Comparison of ENCODE assay signal across 8 mouse cellular contexts in the genomic region with DNA sequence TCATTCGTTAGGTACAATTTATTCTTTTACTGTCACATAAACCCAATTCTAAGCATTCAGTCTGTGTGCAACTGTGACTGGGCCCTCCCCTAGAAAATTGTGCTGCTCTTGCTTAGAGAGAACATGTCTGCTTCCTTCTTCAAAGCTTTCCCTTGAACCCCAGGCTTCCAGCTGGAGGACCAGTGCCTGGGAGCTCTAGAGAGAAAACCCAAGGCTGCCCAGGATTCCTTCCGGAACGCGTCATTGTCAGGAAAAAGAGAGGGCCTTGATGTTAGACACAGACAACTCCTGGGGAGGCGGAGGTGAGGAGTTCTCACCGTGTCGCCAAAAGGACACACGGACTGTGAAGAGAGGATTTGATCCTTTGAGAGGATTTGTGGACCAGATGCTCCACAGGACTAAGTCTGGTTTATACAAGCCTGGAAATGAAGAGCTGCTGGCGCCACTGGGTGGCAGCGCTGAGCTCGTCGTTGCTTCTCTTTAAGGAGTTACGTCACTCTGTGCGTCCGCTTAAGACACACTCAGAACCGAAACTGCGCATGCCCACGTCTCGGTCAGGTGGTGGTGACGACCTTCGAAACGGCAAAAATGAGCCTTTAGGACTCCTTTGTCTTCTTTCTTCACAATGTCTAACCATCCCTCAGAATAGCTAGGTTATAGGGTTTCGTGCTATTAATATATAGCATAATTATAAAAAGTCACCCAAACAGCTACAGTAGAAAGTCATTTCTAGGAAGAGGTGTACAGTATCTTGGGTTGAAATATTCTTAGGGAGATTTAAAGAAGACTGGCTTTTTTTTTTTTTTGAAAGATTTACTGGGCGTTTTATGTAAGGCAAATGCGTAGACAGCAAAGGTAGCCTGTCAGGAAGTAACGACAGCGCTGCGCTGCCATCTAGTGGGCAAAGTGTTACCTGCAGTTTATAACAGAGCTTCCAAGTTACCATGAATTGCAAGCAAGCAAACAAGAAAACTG. TPM values are rescaled to one million over a fixed set of nuclear protein-coding genes. Genes with fewer than 3 reads are reported as not detected.
DNase-seq lines count a peak whose midpoint lies in the region; ATAC-seq and TF ChIP-seq lines count a peak whose summit lies in the region.

No protein-coding gene starts in this region.

- 9% methylated on average over 28 of the region's 28 CpGs for WGBS in forebrain, embryonic 12.5 days
- WGBS in heart, postnatal 0 days: 6% methylated on average over 28 of the region's 28 CpGs
- 6% methylated on average over 28 of the region's 28 CpGs for WGBS in liver, embryonic 16.5 days (ENCODE audit: insufficient replicate concordance)
- 8% methylated on average over 28 of the region's 28 CpGs for WGBS in neural tube, embryonic 13.5 days

- peak; percentile 94 for ATAC-seq in forebrain, embryonic 12.5 days (ENCODE audit: low FRiP score)
- peak; percentile 94 for ATAC-seq in heart, postnatal 0 days (ENCODE audit: insufficient read depth, low read depth)
- peak; percentile 96 for ATAC-seq in liver, embryonic 16.5 days (ENCODE audit: low read depth)
- ATAC-seq in neural tube, embryonic 13.5 days (ENCODE audit: low read depth): peak; percentile 91

- H3K4me1 ChIP-seq in E14TG2a.4 (replicated peaks; ENCODE audit: low read depth, low read length): peaks cover 23% of the 10 kb centered on the region
- peaks cover 16% of the 10 kb centered on the region for H3K4me1 ChIP-seq in forebrain, embryonic 12.5 days
- peaks cover 4% of the 10 kb centered on the region; the same call in 1 of the 2 replicates for H3K4me1 ChIP-seq in heart, postnatal 0 days (ENCODE audit: control insufficient read depth, insufficient read depth)
- H3K4me1 ChIP-seq in liver, embryonic 16.5 days (ENCODE audit: control insufficient read depth, low read depth, low read length): peaks cover 5% of the 10 kb centered on the region
- peaks cover 17% of the 10 kb centered on the region for H3K4me1 ChIP-seq in neural tube, embryonic 13.5 days (replicated peaks)
- peaks cover 4% of the 10 kb centered on the region for H3K4me1 ChIP-seq in testis, adult 2 months (ENCODE audit: control insufficient read depth, insufficient read depth, low read length)

- peak; percentile 48 for TF ChIP-seq CTCF in E14TG2a.4 (conservative IDR thresholded peaks at IDR 0.05; ENCODE audit: low read length)
- TF ChIP-seq CTCF in heart, postnatal 0 days (IDR thresholded peaks at IDR 0.05; ENCODE audit: low read depth): peak; percentile 82
- TF ChIP-seq CTCF in testis, adult 2 months (IDR thresholded peaks at IDR 0.05; ENCODE audit: control insufficient read depth, insufficient read depth, insufficient replicate concordance, low read depth, low read length): peak; percentile 78; the same call in 1 of the 2 replicates

- H3K27me3 ChIP-seq in E14TG2a.4 (ENCODE audit: insufficient read depth, low read length): no peaks in the 10 kb centered on the region
- H3K27me3 ChIP-seq in forebrain, embryonic 12.5 days: 0 out of 2 replicates have a peak, but pooled peaks cover 3% of the 10 kb centered on the region
- H3K27me3 ChIP-seq in heart, postnatal 0 days (ENCODE audit: control insufficient read depth, insufficient read depth, low read length): no peaks in the 10 kb centered on the region
- H3K27me3 ChIP-seq in liver, embryonic 16.5 days (ENCODE audit: control insufficient read depth, insufficient read depth, low read depth, low read length): no peaks in the 10 kb centered on the region
- H3K27me3 ChIP-seq in neural tube, embryonic 13.5 days: no peaks in the 10 kb centered on the region
- H3K27me3 ChIP-seq in testis, adult 2 months (ENCODE audit: control insufficient read depth, insufficient read depth, low read length): no peaks in the 10 kb centered on the region

- peak overlapping the region; percentile 80 for H3K27ac ChIP-seq in forebrain, embryonic 12.5 days
- H3K27ac ChIP-seq in heart, postnatal 0 days (ENCODE audit: low read depth): peak overlapping the region; percentile 95
- H3K27ac ChIP-seq in liver, embryonic 16.5 days (ENCODE audit: low read length): peak overlapping the region; percentile 84
- H3K27ac ChIP-seq in neural tube, embryonic 13.5 days (replicated peaks): peak overlapping the region; percentile 90
- peak overlapping the region; percentile 50 for H3K27ac ChIP-seq in testis, adult 2 months (ENCODE audit: control insufficient read depth, insufficient read depth, low read depth, low read length)

- H3K4me2 ChIP-seq in forebrain, embryonic 12.5 days: peak overlapping the region; percentile 48
- peak overlapping the region; percentile 54 for H3K4me2 ChIP-seq in heart, postnatal 0 days (ENCODE audit: low read depth, low read length)
- peak overlapping the region; percentile 56 for H3K4me2 ChIP-seq in liver, embryonic 16.5 days (ENCODE audit: low read depth, low read length)
- peak overlapping the region; percentile 53 for H3K4me2 ChIP-seq in neural tube, embryonic 13.5 days

- no peaks in the 10 kb centered on the region for H3K36me3 ChIP-seq in E14TG2a.4 (ENCODE audit: insufficient read depth, low read length)
- no peaks in the 10 kb centered on the region for H3K36me3 ChIP-seq in forebrain, embryonic 12.5 days (replicated peaks)
- no peaks in the 10 kb centered on the region for H3K36me3 ChIP-seq in heart, postnatal 0 days (replicated peaks; ENCODE audit: control insufficient read depth, insufficient read depth, low read length)
- H3K36me3 ChIP-seq in liver, embryonic 16.5 days (ENCODE audit: control insufficient read depth, insufficient read depth): no peaks in the 10 kb centered on the region
- H3K36me3 ChIP-seq in neural tube, embryonic 13.5 days: no peaks in the 10 kb centered on the region
- no peaks in the 10 kb centered on the region for H3K36me3 ChIP-seq in testis, adult 2 months (ENCODE audit: control insufficient read depth, insufficient read depth, low read length)

- TF ChIP-seq POLR2A in testis, adult 2 months (IDR thresholded peaks at IDR 0.05; ENCODE audit: control insufficient read depth, low read depth, low read length): peak; percentile 91; the same call in 1 of the 2 replicates

- H3K9me3 ChIP-seq in E14TG2a.4 (ENCODE audit: low read length): no peaks in the 10 kb centered on the region
- no peaks in the 10 kb centered on the region for H3K9me3 ChIP-seq in forebrain, embryonic 12.5 days
- no peaks in the 10 kb centered on the region for H3K9me3 ChIP-seq in heart, postnatal 0 days (replicated peaks; ENCODE audit: control insufficient read depth, low read length)
- no peaks in the 10 kb centered on the region for H3K9me3 ChIP-seq in liver, embryonic 16.5 days (replicated peaks; ENCODE audit: control insufficient read depth, low read length)
- H3K9me3 ChIP-seq in neural tube, embryonic 13.5 days: no peaks in the 10 kb centered on the region

- peak; percentile 77; the same call in 1 of the 2 replicates for TF ChIP-seq EP300 in heart, postnatal 0 days (IDR thresholded peaks at IDR 0.05; ENCODE audit: low read depth)

- peak overlapping the region; percentile 44; the same call in 1 of the 2 replicates for H3K9ac ChIP-seq in forebrain, embryonic 12.5 days
- peak overlapping the region; percentile 17; the same call in 1 of the 2 replicates for H3K9ac ChIP-seq in heart, postnatal 0 days (replicated peaks; ENCODE audit: low read depth, low read length)
- H3K9ac ChIP-seq in liver, embryonic 16.5 days (ENCODE audit: low read depth, low read length): peak overlapping the region; percentile 42
- peak overlapping the region; percentile 63 for H3K9ac ChIP-seq in neural tube, embryonic 13.5 days

- peak; percentile 95 for DNase-seq in c-Kit-positive CD71-positive TER-119-positive erythroid progenitor cells, embryonic 14.5 days (ENCODE audit: low spot score)
- peak; percentile 99 for DNase-seq in heart, postnatal 0 days (ENCODE audit: low spot score)
- peak; percentile 97 to 98 for DNase-seq in kidney, postnatal 4 days

- peak overlapping the region; percentile 73 for H3K4me3 ChIP-seq in E14TG2a.4 (replicated peaks; ENCODE audit: low read length)
- H3K4me3 ChIP-seq in forebrain, embryonic 12.5 days (replicated peaks): peak overlapping the region; percentile 28
- H3K4me3 ChIP-seq in heart, postnatal 0 days (ENCODE audit: low read depth, low read length): peak overlapping the region; percentile 35
- peak overlapping the region; percentile 53 for H3K4me3 ChIP-seq in liver, embryonic 16.5 days (ENCODE audit: low read depth, low read length)
- H3K4me3 ChIP-seq in neural tube, embryonic 13.5 days: peak overlapping the region; percentile 31
- H3K4me3 ChIP-seq in testis, adult 2 months (ENCODE audit: control insufficient read depth, low read depth, low read length): peak overlapping the region; percentile 79

RNA-seq across cellular contexts. Expression of a gene that starts 45.9 kb away (rescaled TPM):
- 8.1 and 9.9 TPM in 2 replicates for polyA plus RNA-seq in forebrain, embryonic 12.5 days (2016; fragmentation: Nextera tagmentation; extraction: Ambion mirVana)
- total RNA-seq in heart, postnatal 0 days (2014; rRNA removed; ENCODE audit: low replicate concordance): 6.6 and 10.2 TPM in 2 replicates
- 3.6 and 4.0 TPM in 2 replicates for polyA plus RNA-seq in heart, postnatal 0 days (2015; fragmentation: Nextera tagmentation; extraction: Ambion mirVana)
- 4.6 and 4.7 TPM in 2 replicates for polyA plus RNA-seq in liver, embryonic 16.5 days (2015; fragmentation: Nextera tagmentation; extraction: Ambion mirVana)
- polyA plus RNA-seq in neural tube, embryonic 13.5 days (2015; fragmentation: Nextera tagmentation; extraction: Ambion mirVana): 26.0 and 34.8 TPM in 2 replicates
- 1.3 and 1.6 TPM in 2 replicates for polyA plus RNA-seq in testis, adult 2 months (2012; rRNA removed)

Comparison
In these comparisons a context has a peak if more than half of its experiments do, and no peak if none do; other contexts are left out.
1. Peak in every context shown above with its lines: DNase-seq, ATAC-seq, H3K4me3 ChIP-seq and H3K27ac ChIP-seq.
2. H3K4me3 ChIP-seq: peak in every context shown above with its lines; median percentile 79 in testis, adult 2 months; 73 in E14TG2a.4; 53 in liver, embryonic 16.5 days; 35 in heart, postnatal 0 days; 31 in neural tube, embryonic 13.5 days; 28 in forebrain, embryonic 12.5 days.